Mouse (Mus musculus): ENCODE results near the gene Rin3. TPM values are rescaled to one million over a fixed set of nuclear protein-coding genes. Genes with fewer than 3 reads are reported as not detected.

Rin3 gene
- 10 to 100 TPM; 72.4 to 82.4 TPM for polyA plus RNA-seq (2017; shearing (Covaris generic))

GRCm38 (mm10) chr12:102282763-102283482 is at the start of gene Rin3:
Gene Rin3 (plus strand): TSS chr12:102283048.

DNA sequence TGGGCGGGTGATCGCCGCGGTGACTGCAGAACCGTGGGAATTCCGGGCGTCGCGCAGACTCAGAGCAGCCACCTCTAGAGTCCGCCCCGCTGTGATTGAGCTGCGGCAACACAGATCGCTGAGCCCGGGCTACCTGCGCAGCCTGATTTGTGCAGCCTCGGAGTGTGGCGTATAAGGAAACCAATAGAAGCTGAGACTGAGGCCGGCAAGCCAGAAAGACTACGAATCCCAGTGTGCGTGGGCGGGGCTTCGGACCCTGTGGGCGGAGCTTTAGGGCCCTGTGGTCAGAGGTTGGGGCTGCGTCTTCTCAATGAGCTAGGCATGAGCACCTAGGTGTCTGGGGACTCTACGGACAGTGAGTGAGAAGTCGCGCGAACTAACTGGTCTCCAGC is 156.8 kb downstream of the Rin3 start, which contains the start of gene Lgmn:
Lgmn (minus strand) TSS at position 182 of the 392 bp plus-strand sequence.

Other genes with a start within 250 kb of the Rin3 start
- under 1 TPM in 1 of 2 experiments, not detected in 1; 0.17 TPM for gene Slc24a4, start 154.3 kb upstream of the Rin3 start, polyA plus RNA-seq (2017; shearing (Covaris generic))
- gene Lgmn, start 156.8 kb downstream of the Rin3 start, polyA plus RNA-seq (2017; shearing (Covaris generic)), result 10 to 100 TPM; 14.6 to 27.9 TPM
- 10 to 100 TPM; 52.7 to 57.7 TPM for gene Golga5, start 186.1 kb downstream of the Rin3 start, polyA plus RNA-seq (2017; shearing (Covaris generic))